Mouse (Mus musculus) adrenal gland, adult 18-20 months (tissue): ENCODE measurements around the gene Tab1. TPM values are rescaled to one million over a fixed set of nuclear protein-coding genes. Genes with fewer than 3 reads are reported as not detected.
"Not testable (repeated sequence)": the region's sequence is repeated elsewhere in the genome, so short reads cannot be mapped to it uniquely, and the experiment has no call there.

Experiments
- DNase-seq, 2 experiments: peaks; one replicate each; pipeline ENCODE4 v3.0.0; 2021 to 2022; ENCODE audit warnings: low spot score in 2 of 2
- total RNA-seq, 2 experiments: library from RNA; stranded (reverse); gene quantifications; 1 replicate in 1 of 2; 2 replicates in 1 of 2; pipeline ENCODE4 v1.2.3; 2021

The Tab1 gene
- total RNA-seq, 2 experiments from 2014 or later, result 9.3 to 9.4 TPM

DNA sequence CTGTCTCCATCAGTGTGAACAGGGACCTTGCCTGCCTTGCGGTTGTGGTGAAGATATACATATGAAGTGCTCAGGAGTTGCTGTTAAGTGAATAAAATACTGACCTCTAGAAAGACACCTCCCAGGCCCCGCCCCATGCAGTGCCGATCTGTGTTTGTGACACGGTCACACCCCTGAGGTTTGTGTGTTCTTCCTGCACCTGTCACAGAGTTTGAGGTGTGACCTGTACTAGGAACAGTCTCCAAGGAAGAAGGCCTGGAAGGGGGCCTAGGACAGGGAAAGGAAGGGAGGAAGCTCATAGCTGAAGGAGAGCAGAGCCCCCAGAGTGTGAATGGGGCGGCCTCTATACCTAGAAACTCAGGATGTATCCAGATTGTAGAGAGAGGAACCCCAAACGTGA is 30.4 kb upstream of the Tab1 start:
- no peak for DNase-seq

DNA sequence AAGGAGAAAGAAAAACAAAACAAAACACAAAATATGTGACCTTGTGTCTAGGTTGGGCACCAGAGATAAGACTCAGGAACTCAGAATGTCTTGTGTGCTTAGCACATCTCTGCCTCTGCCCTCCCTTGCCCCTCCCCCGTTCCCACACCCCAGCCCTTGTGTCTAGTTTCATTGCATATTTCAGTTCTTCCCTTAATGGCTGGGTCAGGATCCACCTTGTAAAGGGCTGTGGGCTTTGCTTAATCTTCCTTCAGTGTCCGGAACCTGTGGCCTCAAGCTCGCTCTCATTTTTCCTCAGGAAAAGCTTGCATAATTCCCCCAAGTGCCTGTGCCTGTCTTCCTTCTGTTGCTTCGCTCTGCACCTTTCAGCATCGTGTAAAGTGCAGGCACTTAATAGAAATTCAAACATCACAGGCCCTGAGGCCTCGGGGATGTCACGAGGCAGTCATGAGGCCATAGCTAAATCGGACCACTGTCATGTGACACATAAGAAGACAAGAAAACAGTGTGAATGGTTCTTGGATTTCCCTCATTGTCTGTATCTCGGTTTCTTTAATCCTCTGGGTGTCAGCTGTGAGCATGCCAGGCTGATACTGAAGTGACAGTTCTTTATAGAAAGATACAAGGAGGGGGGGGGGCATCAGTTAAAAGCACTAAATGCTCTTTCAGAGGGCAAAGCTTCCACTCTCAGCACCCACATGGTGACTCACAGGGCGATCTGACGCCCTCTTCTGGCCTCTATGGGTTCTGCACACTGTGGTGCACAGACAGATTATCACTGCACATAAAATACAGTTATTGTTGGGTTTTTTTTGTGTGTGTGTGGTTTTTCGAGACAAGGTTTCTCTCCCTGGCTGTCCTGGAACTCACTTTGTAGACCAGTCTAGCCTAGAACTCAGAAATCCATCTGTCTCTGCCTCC is 27.2 kb upstream of the Tab1 start:
- no peak for DNase-seq

- no peak for DNase-seq
Observed at GRCm38 (mm10) chr15:80107143-80107542, 25.8 kb upstream of the Tab1 start.

- no peak for DNase-seq
Observed at GRCm38 (mm10) chr15:80107575-80107974, 25.4 kb upstream of the Tab1 start.

GRCm38 (mm10) chr15:80111436-80111835 is 21.5 kb upstream of the Tab1 start:
- no peak for DNase-seq

DNA sequence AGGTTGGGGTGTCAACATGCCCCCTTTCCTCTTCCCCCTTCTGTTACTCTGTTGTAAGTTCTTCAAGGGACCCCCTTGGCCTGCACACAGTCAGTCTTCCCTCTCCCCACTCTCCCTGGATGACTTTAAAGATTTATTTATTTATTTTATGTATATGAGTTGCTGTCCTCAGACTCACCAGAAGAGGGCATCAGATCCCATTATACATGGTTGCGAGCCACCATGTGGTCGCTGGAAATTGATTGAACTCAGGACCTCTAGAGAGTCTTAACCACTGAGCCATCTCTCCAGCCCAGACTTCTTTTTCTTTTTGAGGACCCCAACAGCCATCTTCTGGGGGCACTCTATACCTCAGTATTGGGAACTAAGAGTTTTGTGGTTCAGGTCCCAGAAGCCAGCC is 20.4 kb upstream of the Tab1 start:
- DNase-seq, result no peak

GRCm38 (mm10) chr15:80114414-80114813 is 18.5 kb upstream of the Tab1 start:
- no peak for DNase-seq

- no peak for DNase-seq
Observed at GRCm38 (mm10) chr15:80115256-80115655, 17.7 kb upstream of the Tab1 start.

- no peak for DNase-seq
Observed at GRCm38 (mm10) chr15:80115866-80116794, 16.8 kb upstream of the Tab1 start.

DNA sequence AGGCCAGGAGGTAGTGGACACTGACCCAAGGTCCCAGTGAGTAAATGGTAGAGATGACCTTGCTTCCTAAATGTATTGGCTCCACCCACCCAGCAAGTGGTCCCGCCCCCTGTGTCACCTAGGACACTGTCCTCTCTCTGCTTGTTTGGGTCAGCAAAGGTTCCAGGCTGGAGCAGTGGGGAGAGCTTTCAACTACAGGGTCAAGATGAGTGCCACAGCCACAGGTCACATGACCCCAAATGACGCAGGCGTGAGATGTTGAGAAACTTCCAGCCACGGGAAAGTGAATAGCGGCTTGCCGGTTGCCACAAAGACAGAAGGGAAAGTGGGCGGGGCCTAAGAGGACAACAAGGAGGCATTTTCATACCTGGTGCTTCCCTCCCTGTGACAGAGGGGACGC is 15.8 kb upstream of the Tab1 start:
- DNase-seq, result no peak

DNA sequence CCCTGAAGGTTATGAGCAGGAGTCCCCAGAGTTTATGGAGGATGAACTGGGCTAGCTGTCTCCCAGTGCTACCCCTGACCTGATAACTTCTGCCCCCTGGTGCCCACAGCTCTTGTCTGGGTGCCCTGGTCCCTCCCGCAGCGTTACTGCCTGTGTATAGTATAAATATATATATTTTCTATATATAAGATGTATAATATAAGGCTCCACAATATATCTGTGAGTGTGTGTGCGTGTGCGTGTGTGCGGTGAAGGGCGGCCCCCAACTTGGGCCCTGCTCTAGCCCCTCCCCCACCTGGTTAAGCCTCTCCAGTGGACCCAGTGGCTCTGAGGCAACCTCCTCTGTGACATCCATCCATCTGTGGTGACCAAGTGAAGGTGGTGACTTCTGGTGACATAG is 13.9 kb upstream of the Tab1 start:
- DNase-seq, result no peak

DNA sequence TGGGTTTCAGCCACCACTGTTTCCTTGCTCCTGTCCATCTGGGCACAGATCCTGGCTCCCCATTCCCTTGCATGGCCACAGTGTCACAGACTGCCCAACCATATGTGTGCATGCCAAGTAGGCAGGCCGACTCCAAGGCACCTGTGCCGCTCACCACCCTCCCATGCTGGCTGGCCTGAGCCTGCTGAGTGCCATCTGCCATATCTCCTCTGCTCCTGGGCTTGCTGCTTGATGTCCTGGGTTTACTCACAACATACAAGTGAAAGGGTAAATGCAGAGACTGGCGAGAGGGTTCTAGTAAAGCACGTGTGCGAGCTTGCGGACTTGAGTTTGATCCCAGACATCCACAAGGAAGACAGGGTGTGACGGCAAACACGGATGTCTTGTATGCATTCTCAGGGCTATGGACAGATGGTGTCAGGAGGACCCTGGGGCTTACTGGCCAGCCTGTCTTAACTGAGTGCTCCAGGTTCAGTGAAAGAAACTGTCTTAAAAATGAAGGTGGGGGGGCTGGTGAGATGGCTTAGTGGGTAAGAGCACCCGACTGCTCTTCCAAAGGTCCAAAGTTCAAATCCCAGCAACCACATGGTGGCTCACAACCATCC is 11.1 kb upstream of the Tab1 start:
- no peak for DNase-seq

GRCm38 (mm10) chr15:80122431-80122830 is 10.5 kb upstream of the Tab1 start:
- not testable (repeated sequence) for DNase-seq

GRCm38 (mm10) chr15:80124651-80125050 is 8.3 kb upstream of the Tab1 start:
- no peak for DNase-seq

GRCm38 (mm10) chr15:80127191-80127590 is 5.7 kb upstream of the Tab1 start:
- DNase-seq, result no peak

GRCm38 (mm10) chr15:80129982-80130381 is 2.9 kb upstream of the Tab1 start:
- DNase-seq, result no peak

DNA sequence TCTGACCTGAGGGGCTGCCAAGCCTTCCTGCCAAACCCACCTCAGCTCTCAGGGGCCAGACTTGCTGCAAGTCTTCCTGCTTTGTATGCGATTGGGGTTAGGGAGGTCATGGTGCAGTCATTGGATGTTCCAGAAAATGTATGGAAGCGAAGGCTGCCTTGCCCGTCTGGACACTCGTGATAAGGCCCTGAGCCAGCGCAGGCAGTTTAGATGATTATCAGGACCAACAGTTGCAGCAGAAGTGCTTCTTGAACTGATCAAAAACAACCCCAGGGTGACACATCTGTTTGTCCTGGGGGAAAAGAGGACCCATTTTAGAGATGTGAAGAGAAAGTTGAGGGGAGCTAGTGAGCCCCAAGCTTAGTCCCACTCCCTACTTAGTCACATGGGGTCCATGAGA is 2.2 kb upstream of the Tab1 start:
- no peak for DNase-seq

GRCm38 (mm10) chr15:80131421-80131820 is 1.5 kb upstream of the Tab1 start:
- DNase-seq, result no peak

- DNase-seq, result no peak
Observed at GRCm38 (mm10) chr15:80132452-80132851, 475 bp upstream of the Tab1 start.

GRCm38 (mm10) chr15:80133682-80134449 is 939 bp downstream of the Tab1 start:
- peak in 1 of 2 experiments; percentile 15 for DNase-seq

DNA sequence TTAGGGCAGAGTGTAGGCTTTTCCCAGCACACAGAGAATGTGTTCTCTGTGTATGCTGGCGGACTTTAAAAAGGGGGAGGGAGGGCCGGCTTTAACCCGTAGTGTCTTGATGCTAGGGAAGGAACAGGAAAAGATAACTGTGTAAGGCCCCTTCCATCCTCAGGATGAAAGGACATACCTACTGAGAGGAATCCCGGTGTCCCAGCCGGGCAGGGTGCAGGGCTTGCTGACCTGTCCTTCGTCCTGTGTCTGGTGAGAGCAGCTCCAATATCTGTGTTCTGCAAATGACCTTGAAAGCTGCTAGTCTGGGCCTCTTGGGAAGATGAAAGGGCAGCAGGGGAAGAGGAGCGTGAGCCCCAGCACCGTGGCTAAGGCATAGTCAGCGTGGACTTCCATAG is 1.5 kb downstream of the Tab1 start:
- peak in 1 of 2 experiments; percentile 29 for DNase-seq
